Mouse (Mus musculus): ENCODE measurements around the gene Casz1. TPM values are rescaled to one million over a fixed set of nuclear protein-coding genes. Genes with fewer than 3 reads are reported as not detected.

Casz1 gene
- polyA plus RNA-seq, 1 experiment, result 0.82 TPM

- DNase-seq (ENCODE audit: extremely low spot score in 1 of 2, low spot score in 1 of 2), result no peak
These were observed 185.8 kb downstream of the Casz1 start for GRCm38 (mm10) chr4:148990038-148990437.

GRCm38 (mm10) chr4:148993948-148994347 is 189.7 kb downstream of the Casz1 start:
- no peak for DNase-seq (ENCODE audit: extremely low spot score in 1 of 2, low spot score in 1 of 2)

- DNase-seq (ENCODE audit: extremely low spot score in 1 of 2, low spot score in 1 of 2), result no peak
These were observed 196.5 kb downstream of the Casz1 start for GRCm38 (mm10) chr4:149000746-149001145.

GRCm38 (mm10) chr4:149001515-149001914 is 197.3 kb downstream of the Casz1 start:
- DNase-seq (ENCODE audit: extremely low spot score in 1 of 2, low spot score in 1 of 2), result no peak

GRCm38 (mm10) chr4:149002441-149003093 is 198.3 kb downstream of the Casz1 start:
- DNase-seq (ENCODE audit: extremely low spot score in 1 of 2, low spot score in 1 of 2), result no peak

Other genes with a start within 250 kb of the Casz1 start
- 44.8 and 45.4 TPM in 2 replicates for gene Exosc10, start 246.0 kb upstream of the Casz1 start, polyA plus RNA-seq (2012; rRNA removed)
- gene Srm, start 212.9 kb upstream of the Casz1 start, polyA plus RNA-seq (2012; rRNA removed), result 75.6 and 87.9 TPM in 2 replicates
- 3.5 and 3.6 TPM in 2 replicates for gene Masp2, start 201.9 kb upstream of the Casz1 start, polyA plus RNA-seq (2012; rRNA removed)
- 286 and 304 TPM in 2 replicates for gene Tardbp, start 177.4 kb upstream of the Casz1 start, polyA plus RNA-seq (2012; rRNA removed)
- not detected in 2 replicates for gene Gm572, start 161.1 kb upstream of the Casz1 start, polyA plus RNA-seq (2012; rRNA removed)

Data from frontal cortex, adult 2 months (tissue).